Mouse (Mus musculus): Measurements from ENCODE around the gene Eif1ax. TPM values are rescaled to one million over a fixed set of nuclear protein-coding genes. Genes with fewer than 3 reads are reported as not detected.
"Not testable (repeated sequence)": the region's sequence is repeated elsewhere in the genome, so short reads cannot be mapped to it uniquely, and the experiment has no call there.

Eif1ax gene
- polyA plus RNA-seq, 1 experiment from 2014 or later = 99.8 TPM

DNA sequence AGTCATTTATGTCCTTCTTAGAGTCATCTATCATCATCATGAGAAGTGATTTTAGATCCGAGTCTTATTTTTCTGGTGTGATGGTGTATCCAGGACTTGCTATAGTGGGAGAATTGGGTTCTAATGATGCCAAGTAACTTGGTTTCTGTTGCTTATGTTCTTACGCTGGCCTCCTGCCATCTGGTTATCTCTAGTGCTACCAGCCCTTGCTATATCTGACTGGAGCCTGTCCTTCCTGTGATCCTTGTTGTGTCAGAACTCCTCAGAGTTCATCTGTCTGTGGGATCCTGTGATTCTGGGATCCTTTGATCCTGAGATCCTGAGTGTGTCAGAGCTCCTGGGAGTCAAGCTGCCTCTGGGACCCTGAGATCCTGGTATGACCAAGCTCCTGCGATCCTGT lies 58.5 kb downstream of the Eif1ax start:
- H3K36me3 ChIP-seq; H3K4me2 ChIP-seq; H3K4me3 ChIP-seq; H3K27me3 ChIP-seq; ATAC-seq (replicated peaks; ENCODE audit: insufficient number of reproducible peaks, insufficient read depth, low FRiP score, low read depth); H3K4me1 ChIP-seq (replicated peaks); H3K9me3 ChIP-seq (replicated peaks); H3K9ac ChIP-seq; H3K27ac ChIP-seq: not testable (repeated sequence)
- WGBS = 75% methylated on average over 3 of the region's 3 CpGs

Other genes with a start within 250 kb of the Eif1ax start
- gene Rps6ka3, start 161.9 kb upstream of the Eif1ax start, polyA plus RNA-seq (2015; fragmentation: Nextera tagmentation; extraction: Ambion mirVana) = 5.3 and 5.9 TPM in 2 replicates
- 0.52 and 0.76 TPM in 2 replicates for gene Map7d2, start 42.4 kb downstream of the Eif1ax start, polyA plus RNA-seq (2015; fragmentation: Nextera tagmentation; extraction: Ambion mirVana)
- 10.3 and 12.5 TPM in 2 replicates for gene Bclaf3, start 154.5 kb downstream of the Eif1ax start, polyA plus RNA-seq (2015; fragmentation: Nextera tagmentation; extraction: Ambion mirVana)

Measured in heart, embryonic 15.5 days (tissue).